Comparison of ENCODE assay signal across 10 mouse cellular contexts in the genomic region with DNA sequence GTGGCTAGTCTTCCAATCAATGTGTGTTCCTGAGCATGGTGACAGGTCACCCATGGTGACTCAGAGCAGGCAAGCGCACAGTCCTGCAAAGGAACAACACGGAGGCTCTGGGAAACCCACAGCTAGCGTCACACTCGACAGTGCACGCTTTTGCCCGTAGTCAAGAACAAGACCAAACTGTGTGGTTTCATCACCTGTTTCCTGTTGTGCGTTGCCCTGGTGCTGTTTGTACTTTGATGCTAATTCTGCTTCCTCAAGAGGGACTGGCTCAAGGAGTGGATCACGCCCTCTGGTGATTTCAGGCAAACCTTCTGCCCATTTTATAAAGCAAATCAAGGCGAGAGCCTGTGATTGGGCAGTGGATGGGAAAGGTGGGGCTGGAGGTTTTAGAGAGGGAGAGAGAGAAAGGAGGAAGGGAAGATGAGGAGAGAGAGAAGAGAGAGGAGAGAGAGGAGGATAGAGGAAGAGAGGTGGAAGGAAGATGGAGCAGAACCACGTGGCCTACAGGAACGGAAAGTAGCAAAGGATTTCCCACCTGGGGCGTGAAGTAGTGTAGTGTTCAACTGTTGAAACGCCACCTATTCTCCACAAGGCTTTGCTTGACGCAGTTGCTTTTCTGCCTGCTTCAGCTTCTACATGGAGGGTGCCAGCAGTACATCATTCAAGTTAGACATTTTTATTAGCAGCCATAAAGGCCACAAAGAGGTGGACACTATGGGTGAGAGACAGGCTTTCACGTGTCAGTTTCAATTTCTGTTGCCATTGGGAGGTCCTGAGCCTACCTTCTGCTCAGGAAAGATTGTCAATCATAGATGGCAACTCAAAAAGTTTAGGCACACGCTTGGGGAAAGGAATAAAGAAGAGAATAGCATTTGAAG. TPM values are rescaled to one million over a fixed set of nuclear protein-coding genes. Genes with fewer than 3 reads are reported as not detected.
A peak's percentile ranks its signal among the peaks of the same experiment; 100 is the strongest.
DNase-seq lines count a peak whose midpoint lies in the region; ATAC-seq lines count a peak whose summit lies in the region.
"Had no signal": no experiment of that assay in that cellular context is flagged by ENCODE, and none has a peak within 500 bp of the region (broad histone marks: within the 10 kb centered on the region; RNA-seq: fewer than 3 reads in every experiment).

No protein-coding gene starts in this region.

- WGBS in kidney, embryonic 15.5 days, result 38% methylated on average over 16 of the region's 16 CpGs

- no peak overlapping the region for H3K9ac ChIP-seq in kidney, embryonic 15.5 days
- H3K9ac ChIP-seq: embryonic facial prominence, embryonic 15.5 days had no signal

- ATAC-seq in kidney, embryonic 15.5 days (replicated peaks; ENCODE audit: low FRiP score), result 0 out of 2 replicates have a peak, but pooled peaks have one; percentile 31

- DNase-seq in kidney, adult 18-20 months, result no peak
- peak; percentile 46 to 50 for DNase-seq in adrenal gland, postnatal 36 days
- DNase-seq in lung, postnatal 4 days, result peak; percentile 36 to 57
- DNase-seq in thymus, postnatal 10 days (ENCODE audit: low spot score in 2 of 2), result peak; percentile 61 to 68
- no peak for DNase-seq in urinary bladder, adult 2 months (ENCODE audit: low spot score)
- no peak for DNase-seq in testis, postnatal 14 days (ENCODE audit: low spot score)
- DNase-seq in urinary bladder, adult 18-20 months (ENCODE audit: low spot score in 2 of 2), result no peak
- DNase-seq: heart, postnatal 36 days had no signal

- no peaks in the 10 kb centered on the region for H3K27me3 ChIP-seq in kidney, embryonic 15.5 days
- H3K27me3 ChIP-seq: embryonic facial prominence, embryonic 15.5 days had no signal

- no peaks in the 10 kb centered on the region for H3K36me3 ChIP-seq in kidney, embryonic 15.5 days
- H3K36me3 ChIP-seq: embryonic facial prominence, embryonic 15.5 days had no signal

- H3K27ac ChIP-seq in kidney, embryonic 15.5 days, result peak overlapping the region; percentile 39
- H3K27ac ChIP-seq: embryonic facial prominence, embryonic 15.5 days had no signal

- peaks cover 19% of the 10 kb centered on the region for H3K4me1 ChIP-seq in kidney, embryonic 15.5 days

- no peaks in the 10 kb centered on the region for H3K9me3 ChIP-seq in kidney, embryonic 15.5 days (replicated peaks)
- H3K9me3 ChIP-seq: embryonic facial prominence, embryonic 15.5 days had no signal

- H3K4me3 ChIP-seq in kidney, embryonic 15.5 days (replicated peaks), result no peak overlapping the region
- H3K4me3 ChIP-seq: embryonic facial prominence, embryonic 15.5 days had no signal

- no peak overlapping the region for H3K4me2 ChIP-seq in kidney, embryonic 15.5 days
- H3K4me2 ChIP-seq: embryonic facial prominence, embryonic 15.5 days had no signal

RNA-seq across cellular contexts. Expression of a gene that starts 59.2 kb away (rescaled TPM):
- polyA plus RNA-seq in kidney, embryonic 15.5 days (2015; fragmentation: Nextera tagmentation; extraction: Ambion mirVana), result 122 and 128 TPM in 2 replicates
- total RNA-seq in adrenal gland, postnatal 36 days (2021), result 100 to 1,000 TPM in 1 of 2 experiments, 10 to 100 TPM in 1; 79.2 to 106 TPM
- 76.6 and 91.1 TPM in 2 replicates for polyA plus RNA-seq in urinary bladder, adult 2 months (2012; rRNA removed)

Comparison
In these comparisons a context has a peak if more than half of its experiments do, and no peak if none do; other contexts are left out.
1. DNase-seq: peak in adrenal gland, postnatal 36 days (2 of 2), lung, postnatal 4 days (2 of 2) and thymus, postnatal 10 days (2 of 2); none in kidney, adult 18-20 months (single experiment), urinary bladder, adult 2 months (single experiment), testis, postnatal 14 days (single experiment) and urinary bladder, adult 18-20 months (0 of 2).